Mouse (Mus musculus) liver, postnatal 0 days (tissue): ENCODE measurements at regions not wholly inside any gene's neighbourhood (a gene's known extent, or its start where the extent isn't known, plus 50 kb on each side); places are given as distances from the start of the nearest gene placed in this dataset.

Experiments used
- ATAC-seq: fragments of 200-750 bp; cut with Nextera tagmentation; 2 replicates; pipeline ENCODE4 v1.8.0; 2017; ENCODE audit warnings: mild to moderate bottlenecking, moderate library complexity
- DNase-seq: peaks from one replicate; pipeline ENCODE4 v3.0.0-alpha.2; 2016
- H3K27ac ChIP-seq: fragments of 300-500 bp; sonication (generic); 2 replicates; pipeline ENCODE4 v1.5.1; 2014; ENCODE audit warnings: antibody characterized with exemption, moderate library complexity, mild to moderate bottlenecking, low read depth
- H3K27me3 ChIP-seq: fragments of 300-500 bp; sonication (generic); 2 replicates; pipeline ENCODE4 v1.6.1; 2014; ENCODE audit warnings: low read length, control low read depth, mixed read lengths; ENCODE audit not compliant: insufficient read depth
- H3K36me3 ChIP-seq: fragments of 300-500 bp; sonication (generic); replicated peaks from 2 replicates; pipeline ENCODE4 v1.6.1; 2014; ENCODE audit warnings: mild to moderate bottlenecking, control low read depth, low read length, moderate library complexity, mixed read lengths; ENCODE audit not compliant: insufficient read depth
- H3K4me1 ChIP-seq: fragments of 300-500 bp; sonication (generic); 2 replicates; pipeline ENCODE4 v1.6.1; 2014; ENCODE audit warnings: antibody characterized with exemption, mild to moderate bottlenecking, control low read depth; ENCODE audit not compliant: insufficient read depth
- H3K4me2 ChIP-seq: fragments of 300-500 bp; sonication (generic); 2 replicates; pipeline ENCODE4 v1.6.1; 2014; ENCODE audit warnings: low read depth, mild to moderate bottlenecking, low read length, moderate library complexity, mixed read lengths
- H3K4me3 ChIP-seq: fragments of 300-500 bp; sonication (generic); 2 replicates; pipeline ENCODE4 v1.5.1; 2014; ENCODE audit warnings: low read depth, low read length
- H3K9ac ChIP-seq: fragments of 300-500 bp; sonication (generic); replicated peaks from 2 replicates; pipeline ENCODE4 v1.6.1; 2014; ENCODE audit warnings: mild to moderate bottlenecking, moderate library complexity
- H3K9me3 ChIP-seq: fragments of 300-500 bp; sonication (generic); 2 replicates; pipeline ENCODE4 v1.6.1; 2016; ENCODE audit warnings: mild to moderate bottlenecking, control low read depth, low read length, mixed read lengths
- CTCF ChIP-seq: sonication (generic); IDR thresholded peaks from 2 replicates; pipeline ENCODE4 v1.5.1; 2016; ENCODE audit warnings: antibody characterized with exemption, low read depth
- EP300 ChIP-seq: IDR thresholded peaks from 2 replicates; pipeline ENCODE4 v1.6.1; 2016; ENCODE audit warnings: antibody characterized with exemption, low read depth, mild to moderate bottlenecking
- WGBS: fragments of 180-500 bp; shearing (Covaris S2); extraction: QIAGEN DNeasy Blood & Tissue Kit; methylation state at CpG from one replicate; pipeline ENCODE4 v1.1.7; 2014; ENCODE audit not compliant: insufficient replicate concordance; 5-methylcytosine and 5-hydroxymethylcytosine counted together

GRCm38 (mm10) chr3:148695453-148695852 is 294.9 kb downstream of the Adgrl2 start:
- H3K27me3 ChIP-seq = no peaks in the 10 kb centered on the region
- H3K27ac ChIP-seq = no peak overlapping the region
- no peak overlapping the region for H3K9ac ChIP-seq
- 70% methylated on average over 6 of the region's 6 CpGs for WGBS
- no peaks in the 10 kb centered on the region for H3K4me1 ChIP-seq
- TF ChIP-seq CTCF = no peak
- TF ChIP-seq EP300 = no peak
- H3K4me2 ChIP-seq = no peak overlapping the region
- ATAC-seq (peak; percentile 50), DNase-seq (peak; percentile 14)
- no peak overlapping the region for H3K4me3 ChIP-seq
- no peaks in the 10 kb centered on the region for H3K9me3 ChIP-seq
- H3K36me3 ChIP-seq = no peaks in the 10 kb centered on the region

- Histone ChIP-seq H3K4me3 (no peak overlapping the region), H3K4me1 (peaks cover 5% of the 10 kb centered on the region; the same call in 1 of the 2 replicates), H3K9ac (no peak overlapping the region), H3K27me3 (no peaks in the 10 kb centered on the region), H3K4me2 (no peak overlapping the region), H3K27ac (no peak overlapping the region), H3K9me3 (no peaks in the 10 kb centered on the region), H3K36me3 (no peaks in the 10 kb centered on the region)
- no peak for ATAC-seq
- TF ChIP-seq CTCF = no peak
- no peak for DNase-seq
These were observed 307.2 kb downstream of the Adgrl2 start for GRCm38 (mm10) chr3:148683181-148683580.

DNA sequence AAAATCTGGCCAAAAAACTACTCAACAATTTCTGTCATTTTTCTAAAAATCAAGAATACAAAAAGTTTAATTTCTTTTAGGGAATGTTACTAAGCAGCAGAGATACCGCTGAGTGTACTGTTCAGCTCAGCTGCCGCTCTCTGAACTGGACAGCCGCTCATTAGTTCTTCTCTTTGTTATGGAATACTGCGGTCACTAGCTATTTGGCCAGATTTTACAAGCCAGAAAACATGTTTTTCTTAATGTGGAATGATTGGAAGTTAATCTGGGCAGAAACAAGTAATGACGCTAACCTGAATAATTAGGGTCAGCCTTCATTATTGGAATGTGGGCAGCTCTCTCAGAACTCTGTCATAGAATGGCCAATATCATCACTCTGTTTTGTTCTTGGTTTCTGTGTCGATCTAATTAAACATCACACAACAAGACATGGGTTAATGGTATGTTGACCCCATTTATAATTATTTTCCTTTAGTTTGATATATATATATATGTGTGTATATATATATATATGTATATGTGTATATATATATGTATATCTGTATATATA is 307.8 kb downstream of the Adgrl2 start:
- 84% methylated on average over 6 of the region's 6 CpGs for WGBS
- H3K4me3 ChIP-seq = no peak overlapping the region
- no peaks in the 10 kb centered on the region for H3K9me3 ChIP-seq
- peaks cover 5% of the 10 kb centered on the region; the same call in 1 of the 2 replicates for H3K4me1 ChIP-seq
- no peaks in the 10 kb centered on the region for H3K36me3 ChIP-seq
- no peak overlapping the region for H3K27ac ChIP-seq
- no peaks in the 10 kb centered on the region for H3K27me3 ChIP-seq
- no peak overlapping the region for H3K4me2 ChIP-seq
- TF ChIP-seq EP300 (no peak), CTCF (no peak)
- DNase-seq (no peak), ATAC-seq (no peak)
- H3K9ac ChIP-seq = no peak overlapping the region

GRCm38 (mm10) chr3:148681186-148681585 is 309.2 kb downstream of the Adgrl2 start:
- Histone ChIP-seq H3K27ac (peak overlapping the region; percentile 9; the same call in 1 of the 2 replicates), H3K9ac (no peak overlapping the region), H3K4me3 (no peak overlapping the region), H3K27me3 (no peaks in the 10 kb centered on the region), H3K36me3 (no peaks in the 10 kb centered on the region), H3K4me1 (peaks cover 5% of the 10 kb centered on the region; the same call in 1 of the 2 replicates), H3K9me3 (no peaks in the 10 kb centered on the region), H3K4me2 (no peak overlapping the region)
- WGBS = 67% methylated on average over 2 of the region's 2 CpGs
- no peak for TF ChIP-seq CTCF
- TF ChIP-seq EP300 = no peak
- DNase-seq (no peak), ATAC-seq (no peak)

DNA sequence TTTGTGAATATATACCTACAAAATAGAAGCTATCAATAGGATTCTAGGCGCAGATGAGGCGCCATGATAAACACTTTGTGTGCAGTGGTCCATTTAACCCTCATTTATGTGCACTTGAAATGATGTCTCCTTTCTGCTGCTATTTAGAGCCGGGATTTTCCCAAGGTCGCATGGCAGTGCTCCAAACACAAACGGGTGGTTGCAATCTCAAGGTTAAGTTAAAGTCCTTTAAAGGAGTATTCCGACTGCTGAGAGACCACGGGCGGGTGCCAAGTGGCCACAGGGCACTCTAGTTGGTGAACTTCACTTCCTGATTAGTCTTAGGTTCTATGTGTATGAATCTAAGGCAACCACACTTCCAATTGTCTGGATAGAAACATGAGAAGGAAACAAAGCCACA is 309.6 kb downstream of the Adgrl2 start:
- no peak for TF ChIP-seq CTCF
- TF ChIP-seq EP300 = no peak
- 58% methylated on average over 8 of the region's 8 CpGs for WGBS
- Histone ChIP-seq H3K4me2 (no peak overlapping the region), H3K36me3 (no peaks in the 10 kb centered on the region), H3K4me3 (no peak overlapping the region), H3K9ac (no peak overlapping the region), H3K27ac (peak overlapping the region; percentile 9), H3K9me3 (no peaks in the 10 kb centered on the region), H3K4me1 (peaks cover 5% of the 10 kb centered on the region; the same call in 1 of the 2 replicates), H3K27me3 (no peaks in the 10 kb centered on the region)
- ATAC-seq (no peak), DNase-seq (no peak)

DNA sequence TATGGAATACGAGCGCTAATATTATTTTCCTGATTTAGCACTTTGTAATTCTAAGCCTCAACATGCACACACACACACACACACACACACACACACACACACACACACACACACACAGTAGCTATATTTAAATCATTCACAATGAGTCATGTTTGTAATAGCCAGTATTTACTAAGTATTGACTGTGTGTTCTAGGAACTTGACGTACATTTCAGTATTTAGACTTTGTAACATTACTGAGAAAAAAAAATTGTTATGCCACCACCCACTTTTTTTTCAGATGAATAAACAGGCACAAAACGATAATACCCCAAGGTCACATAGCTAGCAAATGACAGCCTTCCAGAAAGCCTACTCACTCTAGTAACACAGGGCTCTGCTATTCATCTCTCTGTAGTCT is 310.3 kb downstream of the Adgrl2 start:
- H3K4me3 ChIP-seq = no peak overlapping the region
- H3K9me3 ChIP-seq = no peaks in the 10 kb centered on the region
- DNase-seq (no peak), ATAC-seq (peak; percentile 63)
- no peaks in the 10 kb centered on the region for H3K36me3 ChIP-seq
- peaks cover 5% of the 10 kb centered on the region; the same call in 1 of the 2 replicates for H3K4me1 ChIP-seq
- 69% methylated on average over 4 of the region's 4 CpGs for WGBS
- no peaks in the 10 kb centered on the region for H3K27me3 ChIP-seq
- H3K27ac ChIP-seq = peak overlapping the region; percentile 9; the same call in 1 of the 2 replicates
- H3K9ac ChIP-seq = no peak overlapping the region
- TF ChIP-seq EP300 (peak; percentile 44; the same call in 1 of the 2 replicates), CTCF (no peak)
- no peak overlapping the region for H3K4me2 ChIP-seq

DNA sequence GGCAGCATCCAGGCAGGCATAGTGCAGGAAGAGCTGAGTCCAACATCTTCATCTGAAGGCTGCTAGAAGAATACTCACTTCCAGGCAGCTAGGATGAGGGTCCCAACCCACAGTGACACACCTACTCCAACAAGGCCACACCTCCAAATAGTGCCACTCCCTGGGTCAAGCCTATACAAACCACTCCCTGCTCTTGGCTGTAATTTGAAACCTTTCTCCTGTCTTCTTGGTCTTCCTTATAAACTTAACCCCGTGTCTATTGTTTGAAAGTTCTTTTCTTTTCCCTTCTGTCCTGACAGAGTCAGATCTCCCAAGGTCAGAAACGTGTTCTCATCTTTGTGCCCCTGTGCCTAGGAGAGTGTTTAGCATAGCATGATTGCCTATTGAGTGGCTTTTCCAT is 311.2 kb downstream of the Adgrl2 start:
- H3K9me3 ChIP-seq = no peaks in the 10 kb centered on the region
- no peak overlapping the region for H3K4me3 ChIP-seq
- no peaks in the 10 kb centered on the region for H3K27me3 ChIP-seq
- H3K4me1 ChIP-seq = peaks cover 5% of the 10 kb centered on the region; the same call in 1 of the 2 replicates
- H3K4me2 ChIP-seq = no peak overlapping the region
- DNase-seq (no peak), ATAC-seq (no peak)
- H3K27ac ChIP-seq = no peak overlapping the region
- H3K9ac ChIP-seq = no peak overlapping the region
- WGBS = 42% methylated on average over 2 of the region's 2 CpGs
- H3K36me3 ChIP-seq = no peaks in the 10 kb centered on the region
- no peak for TF ChIP-seq EP300
- no peak for TF ChIP-seq CTCF
